Mouse (Mus musculus): ENCODE results near the gene 1810009A15Rik. TPM values are rescaled to one million over a fixed set of nuclear protein-coding genes. Genes with fewer than 3 reads are reported as not detected.

1810009A15Rik gene
- total RNA-seq, 4 experiments from 2014 or later, result 20.8 to 25.2 (median 21.8) TPM

- DNase-seq (ENCODE audit: low spot score in 2 of 2), result peak; percentile 89 to 94
Observed at GRCm38 (mm10) chr19:8920073-8920736, 31.6 kb downstream of the 1810009A15Rik start, which contains the start of gene B3gat3. Gene B3gat3, plus strand, starts transcription at chr19:8920374.

- DNase-seq (ENCODE audit: low spot score in 2 of 2), result no peak
Observed at GRCm38 (mm10) chr19:8920836-8921291, 32.2 kb downstream of the 1810009A15Rik start.

GRCm38 (mm10) chr19:8921741-8922140 is 33.1 kb downstream of the 1810009A15Rik start:
- no peak for DNase-seq (ENCODE audit: low spot score in 2 of 2)

DNA sequence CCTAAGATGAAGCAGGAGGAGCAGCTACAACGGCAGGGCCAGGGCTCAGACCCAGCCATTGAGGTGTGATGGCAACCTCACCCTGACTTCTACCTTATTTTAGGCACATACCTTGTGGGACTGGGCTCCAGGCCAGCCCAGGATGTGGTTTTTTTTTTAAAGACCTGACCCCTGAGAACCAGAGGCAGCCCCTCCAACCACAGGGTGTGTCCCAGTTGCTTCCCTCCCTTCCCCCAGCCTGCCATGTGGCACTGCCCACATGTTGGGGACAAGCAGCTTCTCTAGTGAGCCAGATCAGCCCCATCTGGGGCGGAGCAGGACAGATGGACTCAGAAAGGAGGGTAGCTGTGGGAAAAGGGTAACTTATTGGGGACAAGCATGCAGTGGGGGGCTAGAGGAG is 38.1 kb downstream of the 1810009A15Rik start:
- DNase-seq (ENCODE audit: low spot score in 2 of 2), result no peak

DNA sequence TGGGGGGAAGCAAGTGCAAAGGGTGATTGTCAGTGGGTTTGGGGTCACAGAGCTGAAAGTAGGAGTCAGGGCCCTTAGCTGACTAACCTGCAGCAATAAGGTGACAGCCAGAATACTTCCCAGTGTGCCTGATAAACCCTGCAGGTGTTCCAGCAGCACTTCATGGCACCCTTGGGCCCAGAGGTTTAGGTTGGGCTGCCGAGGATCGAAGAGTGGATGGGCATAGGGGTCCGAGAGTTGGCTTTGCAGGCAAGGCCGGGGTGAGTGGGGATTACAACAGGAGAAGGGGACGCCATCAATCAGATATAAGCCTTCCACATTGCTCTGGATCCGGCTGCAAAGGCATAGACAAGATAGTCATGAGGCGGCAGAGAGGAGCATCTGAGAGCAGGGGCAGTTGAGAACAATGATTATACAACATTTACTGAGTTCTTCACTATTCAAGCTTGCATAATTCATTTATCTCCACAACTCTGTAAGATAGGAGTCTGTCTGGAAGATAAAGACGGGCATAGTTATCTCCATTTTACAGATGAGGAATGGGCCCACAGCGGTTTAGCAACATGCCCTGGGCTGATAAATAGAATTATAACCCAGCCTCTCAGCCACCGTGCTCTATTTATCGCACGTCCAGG is 39.4 kb downstream of the 1810009A15Rik start:
- no peak for DNase-seq (ENCODE audit: low spot score in 2 of 2)

DNA sequence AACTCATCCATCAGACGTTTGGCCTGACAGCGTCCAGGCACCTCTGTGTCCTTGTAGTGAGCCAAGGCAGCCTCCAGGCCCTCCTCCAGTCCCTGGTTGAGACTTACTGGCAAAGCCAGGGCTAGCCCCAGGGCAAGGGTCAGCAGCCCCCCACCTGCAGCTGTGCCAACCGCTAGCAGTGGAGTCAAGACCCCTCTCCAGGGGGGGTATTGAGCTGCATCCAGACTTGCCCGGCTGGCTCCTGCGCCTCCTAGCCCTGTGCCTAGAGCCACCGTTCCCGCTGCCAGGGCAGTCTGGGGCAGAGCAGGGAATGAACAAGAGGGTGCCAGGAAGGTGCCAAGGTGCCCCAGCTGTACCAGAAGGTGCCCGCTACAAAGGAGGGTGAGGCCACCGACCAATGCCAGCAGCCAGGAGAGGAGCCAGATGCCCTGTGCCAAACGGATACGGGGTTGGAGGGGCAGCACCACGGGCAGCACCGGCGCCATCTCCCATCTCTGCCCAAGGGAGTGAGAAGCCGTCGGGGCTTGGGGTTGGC is 40.1 kb downstream of the 1810009A15Rik start:
- no peak for DNase-seq (ENCODE audit: low spot score in 2 of 2)

- peak; percentile 49 to 62 for DNase-seq (ENCODE audit: low spot score in 2 of 2)
Observed at GRCm38 (mm10) chr19:8929224-8930088, 40.8 kb downstream of the 1810009A15Rik start, which contains the start of the genes Rom1 and Eml3. Gene Rom1, minus strand, starts transcription at chr19:8929356. Gene Eml3, plus strand, starts transcription at chr19:8929552.

DNA sequence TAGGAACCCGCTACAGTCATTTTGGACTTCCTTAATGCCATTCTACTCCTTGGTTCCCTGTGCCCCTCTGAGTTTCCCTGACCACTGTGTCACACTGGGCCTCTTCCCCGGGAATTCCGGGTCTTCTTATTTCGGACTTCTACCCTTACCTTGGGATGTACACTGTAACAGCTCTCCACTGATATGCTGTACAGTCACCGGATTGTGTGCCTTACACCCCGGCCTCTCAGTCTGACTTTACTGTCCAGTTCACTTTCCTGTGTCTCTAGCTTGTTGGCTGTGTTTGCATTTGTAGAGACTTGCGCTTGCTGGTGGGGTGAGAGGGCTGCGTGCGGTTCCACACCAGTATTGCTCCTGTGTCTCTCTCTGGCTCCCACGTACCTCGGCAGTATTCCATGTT is 41.5 kb downstream of the 1810009A15Rik start:
- DNase-seq (ENCODE audit: low spot score in 2 of 2), result no peak

GRCm38 (mm10) chr19:8930771-8931170 is 42.1 kb downstream of the 1810009A15Rik start:
- DNase-seq (ENCODE audit: low spot score in 2 of 2), result no peak

GRCm38 (mm10) chr19:8936736-8937135 is 48.1 kb downstream of the 1810009A15Rik start:
- no peak for DNase-seq (ENCODE audit: low spot score in 2 of 2)

Small RNAs within 50 kb of the gene (microRNA-seq; reads per million reads assigned to microRNA genes)
- 0 to 0.66 reads per million in 2 experiments for gene Mir5136

Other genes starting within 250 kb of the 1810009A15Rik start
- gene Chrm1, start 225.1 kb upstream of the 1810009A15Rik start, total RNA-seq (2022), result 100 to 1,000 TPM; 131 to 142 (median 136) TPM
- gene Slc3a2, start 165.5 kb upstream of the 1810009A15Rik start, total RNA-seq (2022), result 100 to 1,000 TPM; 147 to 155 (median 150) TPM
- 10 to 100 TPM; 43.0 to 47.5 (median 45.1) TPM for gene Wdr74, start 153.0 kb upstream of the 1810009A15Rik start, total RNA-seq (2022)
- gene 1700092M07Rik, start 148.1 kb upstream of the 1810009A15Rik start, total RNA-seq (2022), result 1 to 10 TPM in 2 of 4 experiments, not detected in 2; 1.4 to 2.0 TPM
- 10 to 100 TPM; 59.6 to 66.4 (median 65.6) TPM for gene Stx5a, start 147.4 kb upstream of the 1810009A15Rik start, total RNA-seq (2022)
- gene Nxf1, start 131.8 kb upstream of the 1810009A15Rik start, total RNA-seq (2022), result 10 to 100 TPM; 77.1 to 88.0 (median 80.2) TPM
- gene Tmem223, start 117.9 kb upstream of the 1810009A15Rik start, total RNA-seq (2022), result 10 to 100 TPM; 58.9 to 78.6 (median 67.2) TPM
- 10 to 100 TPM; 11.3 to 14.6 (median 12.4) TPM for gene Tmem179b, start 114.4 kb upstream of the 1810009A15Rik start, total RNA-seq (2022)
- gene Taf6l, start 102.4 kb upstream of the 1810009A15Rik start, total RNA-seq (2022), result 10 to 100 TPM; 13.7 to 18.1 (median 15.9) TPM
- gene Polr2g, start 90.3 kb upstream of the 1810009A15Rik start, total RNA-seq (2022), result 100 to 1,000 TPM; 107 to 116 (median 109) TPM
- gene Zbtb3, start 86.3 kb upstream of the 1810009A15Rik start, total RNA-seq (2022), result 1 to 10 TPM; 4.9 to 7.3 (median 5.8) TPM
- gene Ttc9c, start 69.5 kb upstream of the 1810009A15Rik start, total RNA-seq (2022), result 10 to 100 TPM; 38.5 to 40.8 (median 39.2) TPM
- 100 to 1,000 TPM; 113 to 120 (median 118) TPM for gene Hnrnpul2, start 68.8 kb upstream of the 1810009A15Rik start, total RNA-seq (2022)
- not detected for gene AC129217.1, start 59.1 kb upstream of the 1810009A15Rik start, total RNA-seq (2022)
- 100 to 1,000 TPM; 100 to 111 (median 105) TPM for gene Bscl2, start 51.4 kb upstream of the 1810009A15Rik start, total RNA-seq (2022)
- 100 to 1,000 TPM; 153 to 200 (median 171) TPM for gene Gng3, start 49.7 kb upstream of the 1810009A15Rik start, total RNA-seq (2022)
- 1 to 10 TPM in 2 of 4 experiments, under 1 TPM in 2; 0.68 to 1.5 (median 0.96) TPM for gene Lrrn4cl, start 38.1 kb upstream of the 1810009A15Rik start, total RNA-seq (2022)
- gene Ubxn1, start 17.4 kb upstream of the 1810009A15Rik start, total RNA-seq (2022), result 100 to 1,000 TPM; 110 to 127 (median 113) TPM
- 10 to 100 TPM; 30.4 to 37.2 (median 33.3) TPM for gene Uqcc3, start 7.9 kb upstream of the 1810009A15Rik start, total RNA-seq (2022)
- gene Lbhd1, start 5.1 kb upstream of the 1810009A15Rik start, total RNA-seq (2022), result 1 to 10 TPM; 4.7 to 9.0 (median 6.3) TPM
- not detected for gene Gm49403, start 4.9 kb upstream of the 1810009A15Rik start, total RNA-seq (2022)
- gene Gm49416, start 73 bp downstream of the 1810009A15Rik start, total RNA-seq (2022), result 1 to 10 TPM; 1.4 to 5.6 (median 2.6) TPM
- gene Ints5, start 4.2 kb downstream of the 1810009A15Rik start, total RNA-seq (2022), result 10 to 100 TPM; 21.7 to 24.9 (median 22.1) TPM
- 100 to 1,000 TPM in 3 of 4 experiments, 10 to 100 TPM in 1; 100.0 to 104 (median 103) TPM for gene Ganab, start 9.2 kb downstream of the 1810009A15Rik start, total RNA-seq (2022)
- 100 to 1,000 TPM; 155 to 175 (median 172) TPM for gene B3gat3, start 31.5 kb downstream of the 1810009A15Rik start, total RNA-seq (2022)
- 10 to 100 TPM in 1 of 4 experiments, 1 to 10 TPM in 3; 7.9 to 10.1 (median 8.9) TPM for gene Rom1, start 40.5 kb downstream of the 1810009A15Rik start, total RNA-seq (2022)
- gene Eml3, start 40.7 kb downstream of the 1810009A15Rik start, total RNA-seq (2022), result 10 to 100 TPM; 12.6 to 15.3 (median 13.8) TPM
- gene Mta2, start 53.0 kb downstream of the 1810009A15Rik start, total RNA-seq (2022), result 10 to 100 TPM; 46.8 to 53.8 (median 50.4) TPM
- 10 to 100 TPM; 20.5 to 26.0 (median 22.1) TPM for gene Tut1, start 65.0 kb downstream of the 1810009A15Rik start, total RNA-seq (2022)
- gene Eef1g, start 78.2 kb downstream of the 1810009A15Rik start, total RNA-seq (2022), result 100 to 1,000 TPM; 224 to 271 (median 243) TPM
- 10 to 100 TPM; 24.9 to 29.0 (median 27.5) TPM for gene Ahnak, start 100.4 kb downstream of the 1810009A15Rik start, total RNA-seq (2022)
- gene Scgb1a1, start 199.1 kb downstream of the 1810009A15Rik start, total RNA-seq (2022), result not detected
- 100 to 1,000 TPM; 131 to 150 (median 138) TPM for gene Asrgl1, start 246.8 kb downstream of the 1810009A15Rik start, total RNA-seq (2022)